Mouse (Mus musculus) cerebral cortex, adult 2 months (tissue): ENCODE data around the gene Wars2.

ENCODE experiments used
- WGBS: fragments of 180-500 bp; shearing (Covaris S2); methylation state at CpG from one replicate; pipeline ENCODE4 v1.1.7; 2018; 5-methylcytosine and 5-hydroxymethylcytosine counted together

Gene Wars2

DNA sequence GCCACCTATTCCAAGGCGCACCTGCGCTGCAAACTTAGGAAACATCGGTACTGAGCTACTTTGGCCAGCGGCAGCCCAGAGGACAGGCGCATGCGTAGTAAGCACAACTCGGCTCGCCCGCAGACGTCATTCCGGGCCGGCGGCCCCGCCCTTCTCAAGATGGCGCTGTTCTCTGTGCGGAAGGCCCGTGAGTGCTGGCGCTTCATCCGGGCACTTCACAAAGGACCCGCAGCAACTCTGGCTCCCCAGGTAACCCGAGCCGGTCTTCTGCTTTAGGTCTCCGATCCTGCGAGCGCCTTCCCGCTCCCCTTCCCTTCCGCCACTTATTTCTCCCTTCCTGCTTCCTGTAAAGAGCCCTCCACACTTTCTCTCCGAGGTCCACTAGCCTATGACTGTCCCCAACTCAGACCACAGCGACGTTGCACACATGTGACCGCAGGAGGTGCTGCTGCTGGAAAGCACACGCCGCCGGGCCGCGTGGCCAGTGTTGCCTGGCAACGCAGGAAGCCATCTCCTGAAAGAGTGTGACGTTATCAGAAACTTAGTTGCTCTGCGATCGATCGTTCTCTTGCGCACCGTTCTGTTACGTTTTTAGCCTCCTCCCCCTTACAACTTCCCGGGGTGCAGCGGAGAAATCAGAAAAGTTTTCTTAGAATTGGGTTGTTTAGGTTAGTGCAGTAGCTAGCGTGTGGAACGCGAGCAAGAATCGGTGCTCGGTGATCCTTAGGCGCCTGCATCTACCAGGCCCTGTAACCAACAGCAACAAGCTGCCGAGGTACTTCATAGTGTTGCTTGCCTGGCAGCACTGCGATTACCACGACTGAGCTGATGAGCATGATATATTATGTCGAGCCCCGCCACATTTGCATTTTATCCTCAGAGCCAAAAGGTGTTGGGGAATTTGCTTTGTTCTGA is at the start of gene Wars2:
Gene Wars2 (plus strand): TSS at position 129 of the 915 bp plus-strand sequence.
- WGBS: under 1% methylated on average over 57 of the region's 57 CpGs

DNA sequence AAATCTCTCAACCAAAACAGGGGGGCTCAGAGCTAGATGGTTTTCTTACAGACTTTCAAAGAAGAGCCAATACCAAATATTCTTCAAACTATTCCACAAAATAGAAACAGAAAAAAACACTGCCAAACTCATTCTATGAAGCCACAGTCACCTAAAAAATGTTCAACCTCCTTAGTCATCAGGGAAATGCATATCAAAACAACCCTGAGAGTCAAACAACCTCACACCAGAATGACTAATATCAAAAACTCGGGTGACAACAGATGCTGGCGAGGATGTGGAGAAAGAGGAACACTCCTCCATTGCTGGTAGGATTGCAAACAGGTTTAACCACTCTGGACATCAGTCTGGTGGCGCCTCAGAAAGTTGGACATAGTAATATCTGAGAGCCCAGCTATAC is 44.1 kb upstream of the Wars2 start:
- 73% methylated on average over 3 of the region's 3 CpGs for WGBS

DNA sequence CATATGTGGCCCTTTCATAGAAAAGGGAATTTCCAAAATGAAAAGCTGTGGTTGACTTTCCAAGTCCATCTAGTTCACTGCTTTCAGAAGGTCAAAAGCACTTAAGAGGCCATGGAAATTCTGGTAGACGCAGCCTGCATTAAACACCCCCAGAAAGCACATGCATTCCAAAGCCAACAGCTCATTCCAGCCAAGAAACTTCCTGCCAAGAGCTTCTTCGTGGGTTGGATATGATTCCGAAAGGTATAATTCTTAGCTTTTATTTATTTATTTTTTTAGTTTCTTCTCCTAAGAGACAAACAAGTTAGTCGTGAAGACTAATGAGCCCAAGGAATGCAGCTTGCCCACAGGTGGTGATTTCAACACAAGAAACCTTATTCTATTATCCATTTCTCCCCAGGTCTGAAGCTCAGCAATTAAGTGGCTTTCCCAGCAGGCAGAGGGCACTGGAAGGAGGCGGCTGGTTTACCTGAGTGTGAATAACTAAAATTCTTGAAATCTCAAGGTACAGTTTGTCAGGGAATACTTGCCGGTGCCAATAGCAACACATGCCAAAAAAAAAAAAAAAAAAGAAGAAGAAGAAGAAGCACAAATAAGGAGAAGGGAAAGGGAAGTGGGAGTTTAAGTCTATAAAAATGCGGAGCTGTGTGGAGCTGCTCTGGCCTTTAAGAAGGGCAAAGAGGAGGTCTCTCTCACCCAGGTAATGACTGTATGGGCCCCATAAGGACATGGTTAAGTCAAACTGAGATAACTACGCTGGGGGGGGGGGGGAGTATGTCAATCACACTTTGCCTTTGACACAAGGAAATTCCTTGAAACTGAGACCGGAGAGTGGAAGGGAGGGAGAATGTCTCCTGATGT is 30.3 kb upstream of the Wars2 start:
- WGBS: 38% methylated on average over 9 of the region's 9 CpGs

DNA sequence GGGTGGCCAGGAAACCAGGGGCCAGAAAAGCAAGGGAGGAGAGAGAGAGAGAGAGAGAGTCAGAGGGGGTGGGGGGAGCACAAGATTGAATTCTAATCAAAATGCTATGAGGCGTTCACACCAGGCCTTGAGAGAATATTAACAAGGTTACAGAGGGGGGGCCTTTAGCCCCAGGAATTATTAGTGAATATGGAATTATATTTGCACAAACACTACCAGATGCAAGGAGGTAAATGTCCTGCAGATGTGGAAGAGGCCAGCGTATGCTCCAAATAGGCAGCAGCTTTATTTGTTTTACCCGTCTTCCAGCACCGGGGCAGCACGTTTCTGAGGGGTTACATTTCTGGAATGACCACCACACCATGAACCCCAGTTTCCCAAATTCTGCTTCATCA is 29.7 kb upstream of the Wars2 start:
- WGBS: 82% methylated on average over 5 of the region's 5 CpGs

DNA sequence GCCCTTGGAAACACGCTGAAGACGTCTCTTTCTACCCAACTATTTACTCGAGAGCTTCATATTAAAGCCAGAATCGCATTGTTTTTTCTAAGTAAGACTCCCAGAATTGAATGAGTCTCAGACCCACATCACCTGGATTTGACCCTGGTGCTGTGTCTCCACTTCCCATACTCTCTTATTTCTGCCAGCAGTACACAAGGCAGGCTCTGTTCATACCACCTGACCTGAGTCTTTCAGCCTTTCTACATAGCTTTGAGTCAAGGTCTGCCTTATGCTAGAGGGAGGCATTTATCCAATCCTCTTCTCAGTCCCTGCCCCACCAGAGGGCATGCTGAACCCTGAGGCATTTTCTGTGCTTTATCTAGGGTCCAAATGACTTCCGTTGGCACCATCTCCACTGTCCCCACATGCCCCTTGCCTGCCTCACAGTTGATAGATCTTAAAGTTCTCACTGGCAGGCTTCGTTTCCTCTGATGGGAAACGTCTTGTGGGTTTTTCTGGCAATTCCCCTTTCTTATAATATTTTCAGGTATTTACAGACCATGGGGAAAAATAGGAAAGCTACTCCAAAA is 27.5 kb upstream of the Wars2 start:
- WGBS: 85% methylated on average over 7 of the region's 7 CpGs

DNA sequence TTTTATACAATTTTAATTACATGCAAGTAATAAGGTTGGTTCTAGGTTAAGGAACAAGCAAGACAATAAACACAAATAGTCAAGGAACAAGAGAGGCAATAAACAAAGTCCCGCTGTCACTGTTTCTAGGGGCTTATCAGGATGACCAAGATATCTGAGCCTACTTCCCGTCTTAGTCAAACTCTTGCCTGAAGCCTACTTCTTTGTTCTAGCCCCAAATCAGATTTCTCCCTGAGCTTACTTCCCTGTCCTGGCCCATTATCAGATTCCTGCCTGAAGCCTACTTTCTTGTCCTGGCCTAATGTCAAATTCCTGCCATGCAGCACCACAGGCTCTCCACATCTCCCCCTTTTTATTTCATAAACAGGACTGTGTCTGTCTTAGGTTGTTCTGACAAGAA is 19.9 kb upstream of the Wars2 start:
- 68% methylated on average over 2 of the region's 2 CpGs for WGBS

DNA sequence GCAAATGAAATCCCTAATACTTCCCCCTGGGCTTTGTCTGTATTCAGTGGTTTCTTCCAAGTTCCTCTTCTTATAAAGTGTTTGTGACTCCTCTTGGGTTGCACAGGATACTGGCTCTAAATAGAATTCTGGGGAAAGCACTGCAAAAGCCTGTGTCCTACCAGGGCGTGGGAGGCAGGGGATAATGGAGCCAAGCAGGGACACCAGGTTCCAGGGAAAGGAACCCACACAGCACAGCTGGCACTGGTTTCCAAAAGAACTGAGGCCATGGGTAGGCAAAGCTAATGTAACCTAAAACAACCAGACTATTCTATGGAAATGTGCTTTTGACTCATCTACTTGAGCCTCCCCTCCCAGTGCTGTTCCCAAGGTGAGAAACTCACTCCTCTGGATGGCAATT is 10.3 kb upstream of the Wars2 start:
- WGBS: 43% methylated on average over 1 of the region's 1 CpGs

DNA sequence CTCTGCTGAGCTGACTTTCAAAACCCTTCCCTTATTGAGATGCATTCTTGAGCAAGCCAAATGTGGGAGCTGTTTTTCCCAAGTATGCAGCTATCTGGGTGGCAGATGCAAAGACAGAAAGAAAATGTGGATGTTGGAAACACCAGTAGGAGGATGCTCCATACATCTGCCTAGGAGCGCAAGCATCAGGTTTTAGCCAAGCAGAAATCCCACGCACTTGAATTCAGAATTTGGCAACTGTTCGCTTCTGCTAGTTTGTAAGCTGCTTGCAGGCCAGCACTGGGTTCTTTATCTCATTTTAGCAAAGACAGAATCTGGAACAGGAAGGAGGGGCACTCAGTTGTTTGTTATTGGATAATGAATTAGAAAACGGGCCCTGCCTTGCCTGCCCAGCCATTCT is 8.9 kb upstream of the Wars2 start:
- 48% methylated on average over 4 of the region's 4 CpGs for WGBS

DNA sequence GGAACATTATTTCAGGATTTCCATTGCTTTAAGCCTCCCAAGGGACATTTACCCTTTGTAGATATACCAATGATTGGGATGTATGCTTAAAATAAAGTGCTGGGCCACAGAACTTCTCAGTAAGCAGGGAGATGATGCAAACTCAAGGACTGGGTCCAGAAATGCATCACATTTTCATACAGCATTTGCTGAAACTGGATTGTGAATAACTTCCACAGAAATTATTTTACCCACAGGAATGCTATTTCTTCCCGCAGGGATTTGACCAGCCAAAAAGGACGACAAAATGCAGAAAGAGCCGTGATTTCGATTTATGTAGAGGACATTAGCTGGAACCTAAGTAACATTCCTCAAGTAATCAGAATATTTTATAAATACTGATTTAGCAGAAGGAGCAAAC is 7.0 kb upstream of the Wars2 start:
- 72% methylated on average over 4 of the region's 4 CpGs for WGBS

DNA sequence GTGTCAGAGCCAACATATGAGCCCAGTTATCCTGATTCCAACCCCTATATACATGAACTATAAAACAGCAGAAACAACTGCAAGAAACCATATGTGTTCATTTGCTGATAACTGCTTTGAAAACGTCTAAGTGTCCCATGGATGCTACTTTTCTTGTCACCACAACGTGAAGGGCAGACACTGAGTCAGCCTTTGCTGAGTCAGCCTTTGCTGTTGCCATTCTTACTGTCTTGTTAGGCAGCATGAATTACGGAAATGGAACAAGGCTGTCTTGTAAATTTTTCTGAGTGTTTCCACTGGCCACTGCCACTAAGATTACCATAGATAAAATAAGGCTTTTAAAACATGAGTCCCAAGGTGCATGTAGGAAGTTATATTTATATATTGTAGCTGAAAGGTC is 7.0 kb downstream of the Wars2 start:
- 49% methylated on average over 3 of the region's 3 CpGs for WGBS

DNA sequence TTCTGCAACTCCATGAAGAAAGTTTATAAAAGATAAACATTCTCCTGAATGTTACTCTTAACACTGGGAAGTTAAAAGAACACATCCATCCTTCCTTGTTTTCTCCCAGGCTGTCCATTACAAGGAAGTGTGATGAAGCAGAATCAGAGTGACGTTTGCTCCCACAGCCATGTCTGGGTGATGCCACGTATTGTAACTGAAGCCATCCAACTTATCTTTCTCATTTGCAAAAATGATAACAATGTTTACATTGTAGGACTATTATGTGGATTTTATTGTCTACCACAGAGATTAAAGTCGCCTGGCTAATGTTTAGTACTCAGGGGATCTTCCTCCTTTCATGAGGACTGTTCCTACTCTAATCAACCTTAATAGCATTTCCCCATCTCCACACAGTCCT is 8.2 kb downstream of the Wars2 start:
- 82% methylated on average over 3 of the region's 3 CpGs for WGBS

DNA sequence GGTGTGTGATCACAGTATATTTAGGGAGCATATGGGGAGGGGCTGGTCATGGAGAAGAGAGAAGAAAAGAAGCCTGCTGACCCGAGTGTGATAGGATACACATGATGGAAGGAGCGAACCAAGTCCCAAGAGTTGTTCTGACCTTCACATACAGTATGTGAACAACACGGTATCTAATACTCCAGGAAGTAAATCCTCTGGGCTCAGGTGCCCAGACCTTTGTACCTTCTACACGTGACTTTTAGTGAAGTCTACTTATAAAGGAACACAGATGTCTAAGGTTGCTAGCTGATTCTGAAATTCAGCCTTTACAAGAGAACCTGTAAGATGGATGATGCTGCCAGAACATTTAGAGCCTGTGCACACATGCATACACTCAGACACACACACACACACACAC is 15.4 kb downstream of the Wars2 start:
- 97% methylated on average over 4 of the region's 4 CpGs for WGBS

DNA sequence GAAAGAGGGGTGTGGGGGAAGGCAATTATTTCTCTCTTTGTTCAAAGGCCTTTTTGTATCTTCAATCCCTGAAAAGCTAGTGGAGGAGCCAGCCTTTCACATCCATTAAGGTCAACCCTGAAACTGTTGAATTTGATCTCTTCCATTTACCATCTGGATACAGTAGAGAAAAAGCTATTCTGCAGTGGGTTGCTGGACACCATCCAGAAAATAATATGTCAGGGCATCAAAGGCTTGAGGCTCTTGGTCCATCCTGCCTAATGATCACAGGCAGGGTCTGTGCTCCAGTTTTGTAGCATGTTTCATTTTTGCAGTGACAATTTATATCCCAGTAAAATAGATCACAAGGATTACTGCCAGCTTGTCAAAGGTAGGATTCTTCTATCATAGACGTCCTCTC is 16.1 kb downstream of the Wars2 start:
- 56% methylated on average over 1 of the region's 1 CpGs for WGBS

DNA sequence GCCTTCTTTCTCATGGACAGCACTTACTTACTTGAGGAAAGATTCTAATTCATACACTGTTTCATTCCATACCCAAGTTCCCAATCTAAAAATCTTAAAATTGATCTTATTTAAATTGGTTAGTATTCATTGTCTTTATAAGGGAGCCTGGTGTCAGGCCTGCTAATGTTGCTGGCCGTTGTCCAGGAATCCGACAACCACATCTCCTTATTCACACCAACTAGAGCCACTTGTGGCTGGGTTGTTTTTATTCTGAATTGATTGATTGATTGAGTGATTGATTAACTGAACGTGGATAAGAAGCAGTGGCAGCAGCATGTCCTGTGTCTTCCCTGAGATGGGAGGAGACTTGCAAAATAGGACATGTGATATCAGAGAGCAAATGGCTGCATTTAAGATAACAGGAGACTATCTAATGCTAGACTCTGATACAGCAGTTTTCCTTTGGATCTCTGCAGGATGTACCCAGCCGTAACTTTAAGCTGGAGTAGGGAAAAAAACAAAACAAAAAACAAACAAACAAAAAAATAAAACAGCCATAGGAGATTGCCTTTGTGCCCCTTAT is 16.7 kb downstream of the Wars2 start:
- WGBS: 53% methylated on average over 4 of the region's 4 CpGs

DNA sequence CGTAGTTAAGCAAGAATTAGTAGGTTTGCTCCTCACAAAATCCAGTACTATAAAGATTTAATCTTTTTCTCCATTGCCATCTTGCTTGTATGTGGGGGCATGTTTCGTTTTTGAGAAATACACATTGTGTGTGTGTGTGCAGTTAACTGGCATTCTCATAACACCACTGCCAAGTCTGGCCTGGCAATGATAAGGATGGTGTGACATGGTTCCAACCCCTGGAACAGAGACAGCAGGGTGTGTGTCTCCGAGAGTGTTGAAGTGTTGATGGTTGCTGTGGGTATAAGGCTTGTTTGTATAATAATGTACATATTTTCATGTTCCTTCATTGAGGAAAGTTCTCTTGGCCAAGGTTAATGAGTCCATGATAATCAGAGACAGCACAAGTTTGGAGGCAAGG is 19.1 kb downstream of the Wars2 start:
- WGBS: 98% methylated on average over 3 of the region's 3 CpGs

DNA sequence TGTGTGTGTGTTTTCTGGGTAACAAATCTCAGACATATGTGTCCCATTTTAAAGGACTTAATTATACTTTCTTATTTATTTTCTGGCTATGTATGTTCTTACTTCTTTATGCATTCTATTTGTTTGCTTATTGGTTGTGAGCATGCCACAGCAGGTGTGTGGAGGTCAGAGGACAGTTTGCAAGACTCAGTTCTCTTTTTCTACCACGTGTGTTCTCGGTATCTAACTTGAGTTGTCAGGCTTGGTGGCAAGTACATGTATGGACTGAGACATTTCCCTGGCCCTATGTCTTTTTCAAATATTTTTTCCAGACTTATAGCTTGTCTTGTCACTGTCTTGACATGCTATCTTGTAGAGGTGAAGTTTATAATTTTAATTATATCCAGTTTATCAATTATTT is 21.3 kb downstream of the Wars2 start:
- WGBS: 84% methylated on average over 2 of the region's 2 CpGs

DNA sequence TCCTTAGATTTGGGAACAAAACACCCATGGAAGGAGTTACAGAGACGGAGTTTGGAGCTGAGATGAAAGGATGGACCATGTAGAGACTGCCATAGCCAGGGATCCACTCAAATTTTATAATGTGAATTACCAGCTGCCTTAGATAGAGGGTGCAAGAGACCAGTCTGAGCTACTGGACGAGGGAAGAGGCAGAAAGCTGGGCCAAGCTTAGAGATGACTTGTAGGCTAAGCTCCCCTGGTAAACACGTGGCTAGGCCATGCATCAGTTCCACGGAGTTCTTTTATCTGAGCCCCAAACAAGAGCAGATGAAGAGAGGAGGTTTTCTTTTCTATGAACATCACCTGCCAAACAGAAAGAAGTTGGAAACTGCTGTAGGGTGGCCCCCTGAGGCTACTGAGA is 26.9 kb downstream of the Wars2 start:
- WGBS: 72% methylated on average over 4 of the region's 4 CpGs

DNA sequence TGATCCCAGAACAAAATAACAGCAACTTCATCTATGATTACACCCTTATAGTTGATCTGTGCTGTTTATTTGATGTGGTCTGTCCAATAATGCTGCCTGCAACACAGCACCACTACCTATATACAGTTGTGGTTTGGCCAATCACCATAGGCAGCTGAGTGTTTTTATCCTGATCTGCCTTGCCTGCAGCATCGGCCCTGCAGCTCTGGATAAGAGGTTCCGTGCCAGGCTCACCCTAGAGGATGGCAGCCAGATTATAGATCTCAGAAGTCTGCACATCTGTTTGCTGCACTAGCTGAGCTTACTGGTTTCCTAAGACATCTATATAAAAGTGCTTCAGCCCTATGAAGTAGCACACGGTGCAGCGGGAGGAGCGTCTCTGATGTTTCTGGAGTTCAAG is 32.3 kb downstream of the Wars2 start:
- 80% methylated on average over 5 of the region's 5 CpGs for WGBS

DNA sequence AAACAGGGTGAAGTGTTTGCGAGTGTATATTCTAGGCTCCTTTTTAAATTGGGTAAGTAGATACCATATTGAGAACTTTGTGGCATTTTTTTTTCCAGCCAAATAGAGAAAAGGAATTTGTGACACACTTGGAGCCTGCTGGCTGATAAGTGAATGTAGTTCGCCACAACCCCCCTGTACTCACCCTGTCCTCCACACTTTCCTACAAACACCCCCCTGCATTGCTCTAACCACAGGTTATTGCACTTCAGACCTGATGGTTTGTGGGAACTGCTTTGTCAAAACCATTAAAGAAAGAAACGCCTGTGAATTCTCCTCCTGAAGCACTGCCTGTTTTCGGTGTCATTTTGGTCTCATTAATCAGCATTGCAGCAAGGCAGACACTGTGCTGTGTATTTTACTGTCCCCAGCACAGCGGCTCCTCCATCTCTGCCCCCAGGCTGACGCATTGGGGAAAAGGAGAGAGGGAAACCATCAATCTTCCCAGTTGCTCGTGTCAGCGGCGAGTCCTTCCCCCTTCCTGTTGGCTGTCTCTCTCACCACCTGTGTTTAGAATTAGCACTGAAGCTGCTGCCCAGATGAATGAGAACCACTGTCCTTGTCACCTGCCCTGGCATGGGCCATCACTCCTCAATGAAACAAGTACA is 33.9 kb downstream of the Wars2 start:
- WGBS: 86% methylated on average over 9 of the region's 9 CpGs

DNA sequence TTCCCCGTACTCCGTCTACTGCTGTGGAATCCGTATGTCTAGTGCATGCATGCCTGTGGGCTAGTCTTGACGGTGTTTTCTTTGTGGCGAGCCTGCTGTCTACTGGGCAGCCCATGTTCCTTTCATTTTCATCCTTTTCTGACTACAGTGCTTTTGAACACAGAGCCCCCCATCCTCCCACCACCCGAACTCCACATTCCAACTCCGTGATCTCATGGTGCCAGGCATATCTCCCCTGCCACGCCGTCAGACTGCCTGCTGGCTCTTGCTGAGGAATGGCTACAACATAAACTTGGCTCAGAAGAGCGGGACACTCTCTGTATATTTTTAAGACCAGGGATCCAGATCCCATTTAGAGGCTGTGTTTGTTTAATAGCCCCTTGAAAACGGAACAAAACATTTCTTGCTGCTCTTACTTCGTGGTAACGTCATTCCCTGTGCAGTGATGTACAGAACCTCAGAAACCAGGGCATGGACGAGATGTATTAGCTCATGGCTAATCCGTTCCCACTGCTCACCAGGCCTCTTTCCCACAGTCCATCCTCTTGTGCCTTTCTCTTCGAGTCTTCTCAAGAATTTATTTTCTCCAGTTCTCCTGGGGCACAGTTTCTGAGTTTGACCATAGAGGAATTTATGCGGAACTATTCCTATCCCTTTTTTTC is 42.6 kb downstream of the Wars2 start:
- WGBS: 74% methylated on average over 17 of the region's 17 CpGs

DNA sequence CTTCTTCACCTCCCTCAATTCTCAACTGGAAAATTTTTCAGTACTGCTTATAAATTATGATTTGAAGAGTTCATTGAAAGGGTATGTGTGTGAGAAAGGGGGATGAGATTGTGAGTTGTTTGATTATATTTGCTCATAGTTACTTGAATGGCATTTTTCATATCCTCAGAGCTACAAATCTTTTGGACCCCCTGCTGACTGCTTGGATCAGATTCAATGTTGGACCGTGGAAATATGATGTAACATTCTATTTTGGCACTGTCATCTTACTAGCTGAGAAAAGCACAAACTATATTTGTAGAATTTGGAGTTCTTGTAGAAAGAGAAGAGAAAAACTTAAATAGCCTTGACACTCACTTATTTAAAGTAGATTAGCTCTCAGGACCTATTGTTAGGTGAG is 43.5 kb downstream of the Wars2 start:
- 21% methylated on average over 1 of the region's 1 CpGs for WGBS
